Mouse (Mus musculus) CH12.LX (cell line): Measurements from ENCODE around the gene Cabp1.

Experiments
- BHLHE40 ChIP-seq: IDR thresholded peaks from 2 replicates; pipeline ENCODE4 v1.6.1; 2011; ENCODE audit warnings: mild to moderate bottlenecking, low read depth, low read length, improper control_type of control experiment
- CHD1 ChIP-seq: IDR thresholded peaks from 2 replicates; pipeline ENCODE4 v1.6.1; 2012; ENCODE audit warnings: low read depth, low read length, improper control_type of control experiment, inconsistent platforms
- CTCF ChIP-seq, 2 experiments: IDR thresholded peaks in 1 of 2; conservative IDR thresholded peaks in 1 of 2; 2 replicates each; pipeline ENCODE4 v1.5.1; 2011 to 2012; ENCODE audit warnings: low read depth in 2 of 2, low read length in 2 of 2, improper control_type of control experiment in 1 of 2, inconsistent platforms in 1 of 2, mild to moderate bottlenecking in 1 of 2, moderate library complexity in 1 of 2
- E2F4 ChIP-seq: IDR thresholded peaks from 2 replicates; pipeline ENCODE4 v1.6.1; 2011; ENCODE audit warnings: low read depth, low read length, improper control_type of control experiment; ENCODE audit not compliant: insufficient replicate concordance
- MAZ ChIP-seq: IDR thresholded peaks from 2 replicates; pipeline ENCODE4 v1.6.1; 2012; ENCODE audit warnings: low read depth, mild to moderate bottlenecking, inconsistent platforms, low read length, improper control_type of control experiment, moderate library complexity
- MEF2A ChIP-seq: IDR thresholded peaks from 2 replicates; pipeline ENCODE4 v1.6.1; 2014; ENCODE audit warnings: low read depth, mild to moderate bottlenecking, inconsistent platforms, low read length, improper control_type of control experiment, borderline replicate concordance
- NRF1 ChIP-seq: IDR thresholded peaks from 2 replicates; pipeline ENCODE4 v1.6.1; 2014; ENCODE audit warnings: low read depth, mild to moderate bottlenecking, inconsistent platforms, low read length, improper control_type of control experiment, moderate library complexity
- POLR2A ChIP-seq: IDR thresholded peaks from 2 replicates; pipeline ENCODE4 v1.6.1; 2011; ENCODE audit warnings: low read depth, mild to moderate bottlenecking, improper control_type of control experiment, low read length
- USF1 ChIP-seq: IDR thresholded peaks from 2 replicates; pipeline ENCODE4 v1.6.1; 2014; ENCODE audit warnings: low read depth, mild to moderate bottlenecking, inconsistent platforms, low read length, improper control_type of control experiment
- USF2 ChIP-seq: conservative IDR thresholded peaks from 2 replicates; pipeline ENCODE4 v1.6.1; 2011; ENCODE audit warnings: low read depth, low read length, improper control_type of control experiment

DNA sequence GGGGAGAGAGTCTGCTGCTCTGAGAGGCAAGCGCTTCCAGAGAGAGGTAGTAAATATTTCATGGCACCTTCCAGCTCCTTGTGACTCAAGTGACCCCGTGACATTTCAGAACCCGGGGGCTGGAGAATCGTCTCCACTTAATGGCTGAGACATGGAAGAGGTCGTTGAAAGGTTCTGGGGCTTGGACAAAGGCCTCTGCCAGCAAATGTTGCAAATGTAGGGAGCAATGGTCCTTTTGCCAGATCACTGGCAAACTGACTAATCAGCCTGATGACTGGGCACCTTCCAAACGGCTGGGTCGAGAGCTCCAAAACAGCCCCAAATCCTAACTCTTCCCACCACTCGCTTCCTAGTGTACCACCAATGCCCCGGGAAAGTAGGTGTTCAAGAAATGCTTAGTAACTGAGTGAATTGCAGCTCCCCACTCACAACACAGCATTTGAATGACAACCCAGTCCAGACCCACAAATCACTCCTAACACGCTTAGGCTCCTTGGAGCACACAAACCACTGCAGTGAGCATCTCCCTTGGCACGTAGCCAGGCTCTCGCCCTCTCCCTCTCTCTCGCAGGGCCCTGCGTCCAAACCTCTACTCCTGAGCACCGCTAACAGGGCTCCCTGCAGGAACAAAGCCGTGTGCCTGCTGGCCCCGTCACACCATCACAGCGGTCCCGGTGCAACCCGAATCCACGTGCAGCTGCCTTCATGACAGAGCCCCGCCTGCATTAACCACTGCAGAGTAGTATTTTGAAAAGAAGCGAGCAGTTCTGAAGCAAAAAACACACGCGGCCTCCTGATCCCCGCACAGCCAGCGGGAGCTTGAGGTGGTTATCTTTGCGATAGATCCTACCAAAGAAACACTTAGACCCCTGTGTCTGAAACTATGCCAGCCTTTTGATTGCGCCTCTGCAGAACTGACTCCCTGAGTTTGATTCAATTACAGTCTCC lies 2.0 kb downstream of the Cabp1 start:
- TF ChIP-seq BHLHE40 (no peak), USF1 (no peak), E2F4 (no peak), MEF2A (no peak), NRF1 (no peak), MAZ (no peak), USF2 (no peak), POLR2A (no peak), CHD1 (no peak), CTCF (conservative IDR thresholded peaks at IDR 0.05 in 1 of 2, IDR thresholded peaks at IDR 0.05 in 1 of 2; ENCODE audit: low read depth in 2 of 2, low read length in 2 of 2) (no peak)
